Mouse (Mus musculus): ENCODE data around the gene Tfdp2. TPM values are rescaled to one million over a fixed set of nuclear protein-coding genes. Genes with fewer than 3 reads are reported as not detected.

Gene Tfdp2
- polyA plus RNA-seq, 1 experiment = 59.5 TPM

DNA sequence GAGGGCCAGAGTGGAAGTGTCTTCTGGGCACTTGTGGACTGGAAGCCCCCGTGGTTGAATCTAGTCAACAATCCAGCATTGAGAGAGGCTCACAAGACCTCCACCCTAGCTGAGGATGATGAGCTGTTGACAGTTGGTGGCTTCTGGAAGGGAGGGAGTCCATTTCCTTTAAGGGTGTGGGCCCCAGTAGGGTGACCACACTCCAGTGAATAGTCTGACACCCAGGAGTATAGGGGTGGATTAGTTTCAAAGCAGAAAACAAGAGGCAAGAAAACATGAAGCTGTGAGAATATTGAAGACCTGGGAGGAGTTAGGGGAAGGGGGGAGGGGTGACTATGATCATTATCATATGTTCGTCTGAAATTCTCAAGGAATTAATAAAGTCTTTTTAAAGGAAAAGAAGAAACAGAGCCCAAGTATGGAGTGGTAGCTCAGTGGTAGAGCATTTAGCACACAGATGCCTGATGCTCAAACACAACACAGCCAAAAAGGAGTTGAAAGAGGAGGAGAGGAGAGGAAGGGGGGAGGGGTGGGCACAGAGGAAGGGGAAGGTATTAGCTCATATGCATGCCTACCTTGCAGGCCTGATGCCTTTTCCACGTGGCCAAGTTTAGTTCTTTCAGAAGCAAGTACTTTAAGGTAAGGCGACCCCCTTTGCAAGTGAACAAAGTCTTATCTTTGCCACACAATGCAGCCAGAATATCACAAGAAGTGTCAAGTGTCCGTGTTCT, 173.7 kb downstream of the Tfdp2 start:
- no peaks in the 10 kb centered on the region for H3K27me3 ChIP-seq (ENCODE audit: control insufficient read depth, insufficient read depth, low read length, poor library complexity, severe bottlenecking)
- no peaks in the 10 kb centered on the region for H3K36me3 ChIP-seq (ENCODE audit: control insufficient read depth, insufficient read depth, low read length, poor library complexity, severe bottlenecking)
- H3K4me3 ChIP-seq (ENCODE audit: low read depth, low read length) = no peak overlapping the region
- no peak overlapping the region for H3K27ac ChIP-seq (ENCODE audit: insufficient read depth, low read length)
- no peaks in the 10 kb centered on the region for H3K4me1 ChIP-seq (ENCODE audit: control insufficient read depth, insufficient read depth, low read length)
- no peak overlapping the region for H3K9ac ChIP-seq (ENCODE audit: low read depth, poor library complexity, severe bottlenecking)
- TF ChIP-seq POLR2A (IDR thresholded peaks at IDR 0.05; ENCODE audit: insufficient read depth, low read length) = no peak
- TF ChIP-seq EP300 (IDR thresholded peaks at IDR 0.05; ENCODE audit: insufficient read depth, low read depth, low read length) = no peak
- no peak for TF ChIP-seq CTCF (IDR thresholded peaks at IDR 0.05; ENCODE audit: low read depth, low read length)
- H3K9me3 ChIP-seq (replicated peaks; ENCODE audit: control insufficient read depth, insufficient read depth, low read length, poor library complexity, severe bottlenecking) = no peaks in the 10 kb centered on the region

DNA sequence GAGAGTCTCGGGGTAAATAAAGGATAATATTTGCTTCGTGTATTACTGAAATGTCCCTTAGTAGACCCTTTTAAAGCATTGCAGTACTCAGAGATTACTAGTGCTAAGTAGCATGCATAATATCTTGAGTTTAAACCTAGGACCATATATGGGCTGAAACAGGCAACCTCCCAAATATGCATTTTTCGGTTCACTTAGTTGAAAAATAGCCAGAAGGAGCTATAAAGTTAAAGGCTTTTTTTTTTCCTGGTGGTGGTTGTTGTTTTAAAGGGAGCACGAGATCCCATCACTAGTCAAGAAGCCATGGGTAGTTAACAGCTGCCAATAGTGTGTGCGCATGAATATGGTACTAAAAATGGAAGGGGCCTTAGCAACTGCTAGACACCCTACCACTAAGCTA, 175.0 kb downstream of the Tfdp2 start:
- H3K9ac ChIP-seq (ENCODE audit: low read depth, poor library complexity, severe bottlenecking) = no peak overlapping the region
- no peak overlapping the region for H3K4me3 ChIP-seq (ENCODE audit: low read depth, low read length)
- H3K27ac ChIP-seq (ENCODE audit: insufficient read depth, low read length) = no peak overlapping the region
- no peaks in the 10 kb centered on the region for H3K4me1 ChIP-seq (ENCODE audit: control insufficient read depth, insufficient read depth, low read length)
- no peaks in the 10 kb centered on the region for H3K36me3 ChIP-seq (ENCODE audit: control insufficient read depth, insufficient read depth, low read length, poor library complexity, severe bottlenecking)
- TF ChIP-seq EP300 (IDR thresholded peaks at IDR 0.05; ENCODE audit: insufficient read depth, low read depth, low read length) = no peak
- TF ChIP-seq POLR2A (IDR thresholded peaks at IDR 0.05; ENCODE audit: insufficient read depth, low read length) = no peak
- no peak for TF ChIP-seq CTCF (IDR thresholded peaks at IDR 0.05; ENCODE audit: low read depth, low read length)
- no peaks in the 10 kb centered on the region for H3K27me3 ChIP-seq (ENCODE audit: control insufficient read depth, insufficient read depth, low read length, poor library complexity, severe bottlenecking)
- H3K9me3 ChIP-seq (replicated peaks; ENCODE audit: control insufficient read depth, insufficient read depth, low read length, poor library complexity, severe bottlenecking) = no peaks in the 10 kb centered on the region

Other genes with a start within 250 kb of the Tfdp2 start
- 46.9 and 59.3 TPM in 2 replicates for gene Xrn1, start 241.5 kb upstream of the Tfdp2 start, polyA plus RNA-seq (2011; ENCODE audit: insufficient read depth, insufficient read length, low read depth, missing spikeins)
- gene Gk5, start 76.9 kb upstream of the Tfdp2 start, polyA plus RNA-seq (2011; ENCODE audit: insufficient read depth, insufficient read length, low read depth, missing spikeins) = 15.1 and 18.0 TPM in 2 replicates
- gene Atp1b3, start 168.2 kb downstream of the Tfdp2 start, polyA plus RNA-seq (2011; ENCODE audit: insufficient read depth, insufficient read length, low read depth, missing spikeins) = 133 and 146 TPM in 2 replicates

All from ES-Bruce4 (cell line).